In the genomic region with DNA sequence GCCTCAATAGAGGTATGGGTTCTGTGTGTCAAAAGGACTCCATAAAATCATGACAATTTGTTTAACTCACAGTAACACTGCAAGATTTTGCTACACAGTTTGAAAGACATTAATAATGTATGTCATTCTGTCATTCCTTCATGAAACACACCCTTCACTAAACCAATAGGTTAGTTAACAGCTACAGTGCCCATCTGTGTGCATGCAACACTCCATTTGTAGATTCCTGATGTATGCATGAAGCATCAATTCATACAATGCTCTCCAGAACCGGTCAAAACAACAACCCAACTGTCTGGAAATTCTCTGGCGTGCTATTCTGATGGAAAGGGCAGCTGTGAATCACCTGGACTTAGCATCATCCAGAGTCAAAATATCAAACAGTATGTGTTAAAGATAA, we compare ENCODE assay signal across 27 mouse cellular contexts.
DNase-seq lines count a peak whose midpoint lies in the region; ATAC-seq and TF ChIP-seq lines count a peak whose summit lies in the region.
"Had no signal": no experiment of that assay in that cellular context is flagged by ENCODE, and none has a peak within 500 bp of the region (broad histone marks: within the 10 kb centered on the region; RNA-seq: fewer than 3 reads in every experiment).

No protein-coding gene starts in this region.

- no peak overlapping the region for H3K4me3 ChIP-seq in forebrain, embryonic 13.5 days
- no peak overlapping the region for H3K4me3 ChIP-seq in forebrain, embryonic 11.5 days (ENCODE audit: low read depth, low read length)
- H3K4me3 ChIP-seq in forebrain, embryonic 15.5 days, result no peak overlapping the region
- no peak overlapping the region for H3K4me3 ChIP-seq in forebrain, embryonic 10.5 days
- H3K4me3 ChIP-seq in bone marrow macrophage, adult 2 months (ENCODE audit: insufficient read depth, low read length), result no peak overlapping the region
- H3K4me3 ChIP-seq in forebrain, embryonic 16.5 days (replicated peaks; ENCODE audit: low read length), result no peak overlapping the region
- no peak overlapping the region for H3K4me3 ChIP-seq in limb, embryonic 10.5 days
- H3K4me3 ChIP-seq: embryonic facial prominence, embryonic 13.5 days; embryonic facial prominence, embryonic 15.5 days; erythroblast, embryonic 14.5 days had no signal

- no peak overlapping the region for H3K27ac ChIP-seq in forebrain, embryonic 13.5 days
- H3K27ac ChIP-seq in forebrain, embryonic 11.5 days (ENCODE audit: low read depth, low read length), result no peak overlapping the region
- H3K27ac ChIP-seq in forebrain, embryonic 15.5 days (replicated peaks), result no peak overlapping the region
- H3K27ac ChIP-seq in forebrain, embryonic 10.5 days, result no peak overlapping the region
- H3K27ac ChIP-seq in bone marrow macrophage, adult 2 months (ENCODE audit: insufficient read depth, low read depth, low read length), result 0 out of 2 replicates have a peak overlapping the region, but pooled peaks have one; percentile 22
- H3K27ac ChIP-seq in forebrain, embryonic 16.5 days (ENCODE audit: low read length), result no peak overlapping the region
- no peak overlapping the region for H3K27ac ChIP-seq in limb, embryonic 10.5 days
- H3K27ac ChIP-seq: embryonic facial prominence, embryonic 13.5 days; embryonic facial prominence, embryonic 15.5 days had no signal

- H3K4me2 ChIP-seq in forebrain, embryonic 13.5 days, result no peak overlapping the region
- H3K4me2 ChIP-seq in forebrain, embryonic 11.5 days (ENCODE audit: low read depth, low read length, severe bottlenecking), result no peak overlapping the region
- no peak overlapping the region for H3K4me2 ChIP-seq in forebrain, embryonic 15.5 days (replicated peaks)
- H3K4me2 ChIP-seq in forebrain, embryonic 16.5 days (ENCODE audit: low read length), result no peak overlapping the region
- H3K4me2 ChIP-seq: embryonic facial prominence, embryonic 13.5 days; embryonic facial prominence, embryonic 15.5 days had no signal

- no peaks in the 10 kb centered on the region for H3K27me3 ChIP-seq in forebrain, embryonic 13.5 days
- no peaks in the 10 kb centered on the region for H3K27me3 ChIP-seq in forebrain, embryonic 11.5 days (ENCODE audit: control insufficient read depth, insufficient read depth, low read length)
- no peaks in the 10 kb centered on the region for H3K27me3 ChIP-seq in forebrain, embryonic 15.5 days
- H3K27me3 ChIP-seq in forebrain, embryonic 10.5 days (ENCODE audit: poor library complexity, severe bottlenecking), result no peaks in the 10 kb centered on the region
- H3K27me3 ChIP-seq in forebrain, embryonic 16.5 days (replicated peaks; ENCODE audit: control insufficient read depth, insufficient read depth, low read length), result no peaks in the 10 kb centered on the region
- H3K27me3 ChIP-seq in limb, embryonic 10.5 days (ENCODE audit: low read depth, poor library complexity, severe bottlenecking), result no peaks in the 10 kb centered on the region
- H3K27me3 ChIP-seq: CH12.LX; embryonic facial prominence, embryonic 13.5 days; embryonic facial prominence, embryonic 15.5 days; Patski had no signal

- DNase-seq in forebrain, embryonic 11.5 days (ENCODE audit: low spot score), result no peak
- DNase-seq in forebrain, embryonic 10.5 days (ENCODE audit: extremely low spot score, low spot score), result no peak
- DNase-seq in ovary, adult 18-20 months (ENCODE audit: low spot score), result no peak
- DNase-seq in limb, embryonic 10.5 days (ENCODE audit: low spot score), result no peak
- DNase-seq: adrenal gland, adult 8-10 months; adrenal gland, postnatal 14 days; adrenal gland, postnatal 36 days; B cell, adult 2 months; cerebellum, adult 11 months; cerebellum, adult 18-20 months; cerebellum, adult 8-10 months; cerebellum, adult 9-11 months; cerebellum, postnatal 14 days; cerebellum, postnatal 36 days; embryo, embryonic 11 days had no signal

- H3K9me3 ChIP-seq in forebrain, embryonic 13.5 days (replicated peaks), result no peaks in the 10 kb centered on the region
- H3K9me3 ChIP-seq in forebrain, embryonic 11.5 days (ENCODE audit: control insufficient read depth, low read length), result no peaks in the 10 kb centered on the region
- no peaks in the 10 kb centered on the region for H3K9me3 ChIP-seq in forebrain, embryonic 15.5 days
- no peaks in the 10 kb centered on the region for H3K9me3 ChIP-seq in forebrain, embryonic 10.5 days
- H3K9me3 ChIP-seq in forebrain, embryonic 16.5 days (ENCODE audit: control insufficient read depth, low read length), result no peaks in the 10 kb centered on the region
- no peaks in the 10 kb centered on the region for H3K9me3 ChIP-seq in limb, embryonic 10.5 days (replicated peaks)
- H3K9me3 ChIP-seq: embryonic facial prominence, embryonic 13.5 days; embryonic facial prominence, embryonic 15.5 days; G1E had no signal

- H3K36me3 ChIP-seq in forebrain, embryonic 13.5 days (ENCODE audit: poor library complexity, severe bottlenecking), result no peaks in the 10 kb centered on the region
- no peaks in the 10 kb centered on the region for H3K36me3 ChIP-seq in forebrain, embryonic 11.5 days (ENCODE audit: control insufficient read depth, insufficient read depth, low read length)
- H3K36me3 ChIP-seq in forebrain, embryonic 15.5 days, result no peaks in the 10 kb centered on the region
- H3K36me3 ChIP-seq in forebrain, embryonic 10.5 days (replicated peaks), result no peaks in the 10 kb centered on the region
- no peaks in the 10 kb centered on the region for H3K36me3 ChIP-seq in forebrain, embryonic 16.5 days (ENCODE audit: control insufficient read depth, insufficient read depth)
- no peaks in the 10 kb centered on the region for H3K36me3 ChIP-seq in limb, embryonic 10.5 days
- H3K36me3 ChIP-seq: embryonic facial prominence, embryonic 13.5 days; embryonic facial prominence, embryonic 15.5 days; G1E had no signal

- no peak overlapping the region for H3K9ac ChIP-seq in forebrain, embryonic 13.5 days
- no peak overlapping the region for H3K9ac ChIP-seq in forebrain, embryonic 11.5 days (ENCODE audit: low read length)
- no peak overlapping the region for H3K9ac ChIP-seq in forebrain, embryonic 15.5 days (replicated peaks)
- H3K9ac ChIP-seq in forebrain, embryonic 16.5 days (replicated peaks; ENCODE audit: low read depth, low read length), result no peak overlapping the region
- H3K9ac ChIP-seq: embryonic facial prominence, embryonic 13.5 days; embryonic facial prominence, embryonic 15.5 days had no signal

- TF ChIP-seq POLR2A in bone marrow macrophage, adult 2 months (IDR thresholded peaks at IDR 0.05; ENCODE audit: borderline replicate concordance, low read depth, low read length), result no peak

- no peaks in the 10 kb centered on the region for H3K4me1 ChIP-seq in forebrain, embryonic 13.5 days
- no peaks in the 10 kb centered on the region for H3K4me1 ChIP-seq in forebrain, embryonic 11.5 days (replicated peaks; ENCODE audit: control insufficient read depth, insufficient read depth, low read length)
- no peaks in the 10 kb centered on the region for H3K4me1 ChIP-seq in forebrain, embryonic 15.5 days
- no peaks in the 10 kb centered on the region for H3K4me1 ChIP-seq in forebrain, embryonic 10.5 days
- peaks cover 7% of the 10 kb centered on the region for H3K4me1 ChIP-seq in bone marrow macrophage, adult 2 months (ENCODE audit: control insufficient read depth, insufficient read depth, low read length)
- no peaks in the 10 kb centered on the region for H3K4me1 ChIP-seq in forebrain, embryonic 16.5 days (replicated peaks; ENCODE audit: control insufficient read depth, insufficient read depth, low read length)
- no peaks in the 10 kb centered on the region for H3K4me1 ChIP-seq in limb, embryonic 10.5 days
- H3K4me1 ChIP-seq: embryonic facial prominence, embryonic 13.5 days; embryonic facial prominence, embryonic 15.5 days had no signal

- WGBS in forebrain, embryonic 13.5 days, result 79% methylated on average over 2 of the region's 2 CpGs
- WGBS in forebrain, embryonic 11.5 days, result 86% methylated on average over 2 of the region's 2 CpGs
- WGBS in forebrain, embryonic 15.5 days, result 66% methylated on average over 2 of the region's 2 CpGs
- WGBS in forebrain, embryonic 10.5 days, result 87% methylated on average over 2 of the region's 2 CpGs
- WGBS in forebrain, embryonic 16.5 days, result 80% methylated on average over 2 of the region's 2 CpGs
- 91% methylated on average over 2 of the region's 2 CpGs for WGBS in limb, embryonic 10.5 days

- ATAC-seq in forebrain, embryonic 13.5 days, result peak; percentile 48; the same call in 1 of the 2 replicates
- no peak for ATAC-seq in forebrain, embryonic 11.5 days (replicated peaks; ENCODE audit: low FRiP score)
- peak; percentile 53; the same call in 1 of the 2 replicates for ATAC-seq in forebrain, embryonic 15.5 days (replicated peaks)
- ATAC-seq in forebrain, embryonic 16.5 days, result peak; percentile 57
- ATAC-seq: activated CD4-positive, CD25-positive, alpha-beta regulatory T cell, adult 4 months; CD4-positive, CD25-positive, alpha-beta regulatory T cell, adult 4 months; Patski had no signal

- no peak for TF ChIP-seq CTCF in bone marrow macrophage, adult 2 months (IDR thresholded peaks at IDR 0.05; ENCODE audit: low read depth, low read length)
